Mouse (Mus musculus): ENCODE measurements around the gene Tmem38b. TPM values are rescaled to one million over a fixed set of nuclear protein-coding genes. Genes with fewer than 3 reads are reported as not detected.

Tmem38b gene
- 29.8 and 40.3 TPM in 2 replicates for polyA plus RNA-seq (2015; fragmentation: Nextera tagmentation; extraction: Ambion mirVana)

DNA sequence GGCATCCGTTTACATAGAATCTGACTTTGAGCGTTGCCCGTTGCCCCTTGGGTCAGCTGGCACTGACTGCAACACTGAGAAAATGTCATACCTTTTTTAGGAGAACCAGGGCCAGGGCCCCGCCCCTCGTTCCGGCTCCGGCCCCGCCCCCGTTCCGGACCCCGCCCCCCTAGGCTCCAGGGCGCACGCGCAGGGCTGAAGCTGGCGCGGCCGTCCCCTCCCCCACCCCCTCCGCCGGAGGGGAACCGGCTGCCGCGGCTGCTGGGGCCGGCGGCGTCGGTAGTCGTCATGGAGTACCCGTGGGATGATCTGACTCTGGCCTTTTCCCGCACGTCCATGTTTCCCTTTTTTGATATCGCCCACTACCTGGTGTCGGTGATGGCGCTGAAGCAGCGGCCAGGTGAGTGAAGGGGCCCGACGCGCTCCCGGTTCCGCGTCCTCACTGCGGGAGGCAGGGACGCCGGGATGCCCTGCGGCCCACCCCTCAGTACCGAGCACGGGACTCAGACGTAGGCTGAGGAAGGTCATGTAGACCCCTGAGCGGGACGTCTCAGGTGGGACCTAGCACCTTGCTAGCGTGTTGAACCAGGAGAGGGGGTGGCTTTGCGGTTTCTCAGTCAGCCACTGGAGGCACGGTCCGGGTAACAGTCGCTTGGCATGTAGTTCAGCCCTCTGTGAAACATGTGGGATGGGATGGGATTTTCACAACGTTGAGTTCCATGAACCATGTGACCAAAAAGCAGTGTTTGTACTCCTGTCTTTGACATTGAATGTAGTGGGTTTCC is at the start of gene Tmem38b:
Gene Tmem38b, plus strand, starts transcription at position 225 of the 785 bp plus-strand sequence.

Other genes with a start within 250 kb of the Tmem38b start
- gene Fsd1l, start 194.6 kb upstream of the Tmem38b start, polyA plus RNA-seq (2015; fragmentation: Nextera tagmentation; extraction: Ambion mirVana) = 4.2 and 4.8 TPM in 2 replicates
- gene Fktn, start 112.0 kb upstream of the Tmem38b start, polyA plus RNA-seq (2015; fragmentation: Nextera tagmentation; extraction: Ambion mirVana) = 7.8 and 10.9 TPM in 2 replicates
- gene Tal2, start 46.3 kb upstream of the Tmem38b start, polyA plus RNA-seq (2015; fragmentation: Nextera tagmentation; extraction: Ambion mirVana) = 0.07 TPM in 1 of 2 replicates, not detected in the other